Mouse (Mus musculus): ENCODE measurements around the gene Myo1e. TPM values are rescaled to one million over a fixed set of nuclear protein-coding genes. Genes with fewer than 3 reads are reported as not detected.

Myo1e gene
- polyA plus RNA-seq, 1 experiment from 2014 or later = 27.5 TPM

DNA sequence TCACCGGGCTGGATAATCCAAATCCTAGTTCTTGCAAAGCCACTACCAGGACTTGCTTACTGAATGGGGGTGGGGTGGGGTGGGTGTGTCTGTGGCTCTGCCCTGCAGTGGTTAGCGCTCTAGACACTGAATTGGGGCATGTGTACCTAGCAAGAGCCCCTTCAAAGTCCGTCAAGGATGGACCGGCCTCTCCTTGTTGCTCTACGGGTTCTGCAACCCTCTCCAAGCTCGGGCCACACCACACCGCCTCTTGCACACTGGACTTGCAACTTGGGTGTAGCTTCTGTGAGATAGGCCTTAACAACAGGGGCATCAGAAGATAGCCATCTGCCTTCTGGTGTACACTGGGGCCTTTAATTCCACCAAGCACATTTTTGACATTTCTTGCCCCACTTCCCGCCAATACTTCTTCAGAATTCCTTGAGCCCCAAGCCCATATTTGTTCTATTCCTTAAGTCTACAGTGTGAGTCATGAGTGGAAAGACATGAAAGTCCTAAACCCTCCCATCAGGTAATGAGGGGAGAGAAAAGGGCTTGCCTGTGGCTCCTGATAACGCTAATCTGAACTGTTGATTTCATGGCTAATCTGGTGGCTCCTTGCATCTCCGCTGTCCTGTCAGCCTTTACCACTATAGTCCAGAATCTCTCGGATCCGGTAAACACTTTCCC is 67.9 kb downstream of the Myo1e start:
- Histone ChIP-seq H3K4me1 (peaks cover 2% of the 10 kb centered on the region), H3K27me3 (no peaks in the 10 kb centered on the region), H3K9me3 (no peaks in the 10 kb centered on the region), H3K27ac (peak overlapping the region; percentile 38; the same call in 1 of the 2 replicates), H3K9ac (no peak overlapping the region), H3K4me3 (no peak overlapping the region), H3K36me3 (no peaks in the 10 kb centered on the region), H3K4me2 (no peak overlapping the region)
- no peak for ATAC-seq (ENCODE audit: insufficient number of reproducible peaks, low FRiP score, low TSS enrichment, low read depth)
- WGBS = 84% methylated on average over 12 of the region's 12 CpGs

DNA sequence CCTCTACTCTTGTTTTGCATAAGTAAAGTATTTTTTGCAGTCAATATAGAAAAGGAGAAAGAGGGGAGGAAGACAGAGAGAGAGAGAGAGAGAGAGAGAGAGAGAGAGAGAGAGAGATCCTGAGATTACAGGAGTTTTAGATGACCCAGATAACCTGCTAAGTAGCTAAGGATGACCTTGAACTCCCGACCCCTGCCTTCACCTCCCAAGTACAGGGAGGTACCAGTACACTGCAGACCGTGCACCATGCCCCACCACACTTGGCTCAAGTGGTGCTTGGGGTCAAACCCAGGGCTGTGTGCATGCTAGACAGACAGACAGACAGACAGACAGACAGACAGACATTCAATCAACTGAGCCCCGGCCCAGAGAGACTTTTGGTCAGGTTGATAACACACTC is 69.9 kb downstream of the Myo1e start:
- Histone ChIP-seq H3K4me2 (no peak overlapping the region), H3K27me3 (no peaks in the 10 kb centered on the region), H3K4me1 (peaks cover 2% of the 10 kb centered on the region), H3K9ac (no peak overlapping the region), H3K27ac (no peak overlapping the region), H3K9me3 (no peaks in the 10 kb centered on the region), H3K36me3 (no peaks in the 10 kb centered on the region), H3K4me3 (no peak overlapping the region)
- WGBS = 88% methylated on average over 3 of the region's 3 CpGs
- no peak for ATAC-seq (ENCODE audit: insufficient number of reproducible peaks, low FRiP score, low TSS enrichment, low read depth)

- peaks cover 2% of the 10 kb centered on the region for H3K4me1 ChIP-seq
- no peak overlapping the region for H3K9ac ChIP-seq
- H3K4me3 ChIP-seq = no peak overlapping the region
- H3K9me3 ChIP-seq = no peaks in the 10 kb centered on the region
- no peaks in the 10 kb centered on the region for H3K36me3 ChIP-seq
- 86% methylated on average over 11 of the region's 11 CpGs for WGBS
- no peaks in the 10 kb centered on the region for H3K27me3 ChIP-seq
- ATAC-seq (ENCODE audit: insufficient number of reproducible peaks, low FRiP score, low TSS enrichment, low read depth) = no peak
- no peak overlapping the region for H3K27ac ChIP-seq
- H3K4me2 ChIP-seq = no peak overlapping the region
Observed at GRCm38 (mm10) chr9:70277529-70277982, 70.4 kb downstream of the Myo1e start.

- Histone ChIP-seq H3K4me3 (no peak overlapping the region), H3K4me2 (no peak overlapping the region), H3K4me1 (peaks cover 2% of the 10 kb centered on the region; the same call in 1 of the 2 replicates), H3K9ac (no peak overlapping the region), H3K9me3 (no peaks in the 10 kb centered on the region), H3K36me3 (0 out of 2 replicates have a peak, but pooled peaks cover 3% of the 10 kb centered on the region), H3K27me3 (no peaks in the 10 kb centered on the region), H3K27ac (no peak overlapping the region)
- peak; percentile 52; the same call in 1 of the 2 replicates for ATAC-seq (ENCODE audit: insufficient number of reproducible peaks, low FRiP score, low TSS enrichment, low read depth)
- WGBS = 85% methylated on average over 8 of the region's 8 CpGs
Observed at GRCm38 (mm10) chr9:70281407-70281806, 74.3 kb downstream of the Myo1e start.

DNA sequence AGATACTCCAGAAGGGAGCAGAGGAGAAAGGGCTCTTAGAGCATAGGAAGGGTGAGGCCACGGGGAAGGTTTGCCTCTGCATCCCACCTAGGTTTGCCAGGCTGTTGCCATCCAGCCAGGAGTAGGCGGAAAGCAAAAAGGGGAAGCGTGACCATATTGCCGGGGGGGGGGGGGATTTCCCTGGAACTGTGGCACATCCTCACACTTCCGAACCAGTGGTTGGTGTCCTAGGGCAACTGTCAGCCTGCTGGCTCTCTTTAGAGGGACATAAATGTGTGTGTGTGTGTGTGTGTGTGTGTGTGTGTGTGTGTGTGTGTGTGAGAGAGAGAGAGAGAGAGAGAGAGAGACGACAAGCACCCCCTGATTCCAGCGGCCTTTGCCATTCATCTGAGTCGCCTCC is 75.0 kb downstream of the Myo1e start:
- no peaks in the 10 kb centered on the region for H3K9me3 ChIP-seq
- H3K4me1 ChIP-seq = peaks cover 2% of the 10 kb centered on the region; the same call in 1 of the 2 replicates
- no peak overlapping the region for H3K4me2 ChIP-seq
- H3K9ac ChIP-seq = no peak overlapping the region
- H3K4me3 ChIP-seq = no peak overlapping the region
- no peak for ATAC-seq (ENCODE audit: insufficient number of reproducible peaks, low FRiP score, low TSS enrichment, low read depth)
- WGBS = 79% methylated on average over 8 of the region's 8 CpGs
- H3K27ac ChIP-seq = no peak overlapping the region
- no peaks in the 10 kb centered on the region for H3K27me3 ChIP-seq
- 0 out of 2 replicates have a peak, but pooled peaks cover 3% of the 10 kb centered on the region for H3K36me3 ChIP-seq

DNA sequence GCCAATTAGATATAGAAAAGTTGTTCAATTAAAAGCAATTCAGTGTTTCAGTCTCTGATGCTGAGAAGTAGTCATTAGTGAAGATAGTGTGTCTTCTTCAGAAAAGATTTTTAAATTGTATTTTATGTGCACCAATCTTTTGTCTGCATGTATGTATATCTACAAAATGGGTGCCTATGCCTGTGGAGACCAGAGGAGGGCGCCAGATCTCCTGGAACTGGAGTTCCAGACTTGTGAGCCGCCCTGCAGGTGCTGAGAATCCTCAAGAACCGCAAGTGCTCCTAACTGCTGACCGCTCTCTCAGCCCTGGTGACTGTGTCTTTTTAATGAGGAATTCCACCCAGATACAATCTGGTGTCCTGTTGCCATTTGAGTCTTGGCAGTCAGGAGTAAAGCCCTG is 76.0 kb downstream of the Myo1e start:
- H3K4me1 ChIP-seq = peaks cover 2% of the 10 kb centered on the region; the same call in 1 of the 2 replicates
- H3K36me3 ChIP-seq = 0 out of 2 replicates have a peak, but pooled peaks cover 3% of the 10 kb centered on the region
- 80% methylated on average over 4 of the region's 4 CpGs for WGBS
- no peak overlapping the region for H3K9ac ChIP-seq
- no peak overlapping the region for H3K4me3 ChIP-seq
- ATAC-seq (ENCODE audit: insufficient number of reproducible peaks, low FRiP score, low TSS enrichment, low read depth) = no peak
- H3K4me2 ChIP-seq = no peak overlapping the region
- H3K9me3 ChIP-seq = no peaks in the 10 kb centered on the region
- H3K27ac ChIP-seq = no peak overlapping the region
- no peaks in the 10 kb centered on the region for H3K27me3 ChIP-seq

DNA sequence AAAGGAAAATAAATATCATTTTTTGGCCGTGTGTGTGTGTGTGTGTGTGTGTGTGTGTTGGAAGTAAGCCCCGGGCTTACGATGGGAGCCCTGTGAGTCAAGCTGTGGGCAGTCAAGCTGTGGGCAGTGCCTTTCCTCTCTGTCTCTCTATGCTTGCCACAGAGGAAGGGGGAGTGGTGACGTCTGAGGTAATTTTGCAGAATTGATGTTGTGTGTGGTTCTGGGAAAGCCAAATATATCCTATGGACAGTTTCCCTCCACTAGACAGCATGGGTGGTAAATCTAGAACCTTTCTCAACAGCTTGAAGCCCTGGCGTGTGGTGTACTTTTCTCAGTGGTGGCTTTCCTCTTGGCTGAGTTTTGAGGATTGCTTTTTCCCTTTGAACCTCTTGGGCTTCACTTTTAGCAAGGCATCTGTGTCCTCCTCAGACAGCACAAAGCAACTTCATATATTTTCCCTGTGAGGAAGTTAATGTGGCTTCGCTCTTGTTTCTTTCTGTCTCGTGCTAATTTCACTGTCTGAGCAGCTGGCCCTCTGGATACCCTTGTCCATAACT is 77.5 kb downstream of the Myo1e start:
- 70% methylated on average over 7 of the region's 7 CpGs for WGBS
- Histone ChIP-seq H3K36me3 (0 out of 2 replicates have a peak, but pooled peaks cover 6% of the 10 kb centered on the region), H3K9me3 (no peaks in the 10 kb centered on the region), H3K27me3 (no peaks in the 10 kb centered on the region), H3K4me3 (no peak overlapping the region), H3K4me1 (peaks cover 2% of the 10 kb centered on the region; the same call in 1 of the 2 replicates), H3K4me2 (no peak overlapping the region), H3K27ac (no peak overlapping the region), H3K9ac (no peak overlapping the region)
- ATAC-seq (ENCODE audit: insufficient number of reproducible peaks, low FRiP score, low TSS enrichment, low read depth) = no peak

DNA sequence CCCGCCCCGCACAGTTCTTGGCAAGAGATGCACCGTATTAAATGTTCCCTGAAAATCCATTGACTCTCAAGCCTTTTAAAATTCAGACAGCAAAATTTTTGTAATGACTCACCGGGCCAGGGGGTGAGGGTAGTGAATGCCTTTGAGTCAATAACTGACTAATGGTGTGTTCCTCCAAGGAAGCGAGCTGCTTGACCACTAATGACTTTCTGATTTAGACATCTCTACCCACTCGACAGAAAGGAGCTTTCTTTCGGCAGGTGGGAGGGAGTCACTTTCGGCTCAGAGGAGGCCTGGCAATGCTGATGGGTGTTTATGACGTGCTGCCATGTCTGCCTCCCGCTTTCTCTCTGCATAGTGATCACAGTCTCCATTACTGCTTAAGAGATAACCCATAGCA is 83.6 kb downstream of the Myo1e start:
- Histone ChIP-seq H3K36me3 (0 out of 2 replicates have a peak, but pooled peaks cover 3% of the 10 kb centered on the region), H3K4me1 (peaks cover 2% of the 10 kb centered on the region; the same call in 1 of the 2 replicates), H3K4me2 (no peak overlapping the region), H3K9me3 (no peaks in the 10 kb centered on the region), H3K27me3 (no peaks in the 10 kb centered on the region), H3K4me3 (no peak overlapping the region), H3K9ac (no peak overlapping the region), H3K27ac (no peak overlapping the region)
- no peak for ATAC-seq (ENCODE audit: insufficient number of reproducible peaks, low FRiP score, low TSS enrichment, low read depth)
- WGBS = 60% methylated on average over 10 of the region's 10 CpGs

- H3K9ac ChIP-seq = no peak overlapping the region
- H3K4me2 ChIP-seq = no peak overlapping the region
- H3K4me3 ChIP-seq = no peak overlapping the region
- H3K4me1 ChIP-seq = no peaks in the 10 kb centered on the region
- 25% methylated on average over 2 of the region's 2 CpGs for WGBS
- no peak for ATAC-seq (ENCODE audit: insufficient number of reproducible peaks, low FRiP score, low TSS enrichment, low read depth)
- peaks cover 22% of the 10 kb centered on the region; the same call in 1 of the 2 replicates for H3K36me3 ChIP-seq
- no peak overlapping the region for H3K27ac ChIP-seq
- H3K27me3 ChIP-seq = no peaks in the 10 kb centered on the region
- H3K9me3 ChIP-seq = no peaks in the 10 kb centered on the region
Observed at GRCm38 (mm10) chr9:70296916-70297315, 89.8 kb downstream of the Myo1e start.

GRCm38 (mm10) chr9:70298221-70298620 is 91.1 kb downstream of the Myo1e start:
- 77% methylated on average over 7 of the region's 7 CpGs for WGBS

GRCm38 (mm10) chr9:70300705-70301104 is 93.6 kb downstream of the Myo1e start:
- H3K27me3 ChIP-seq = no peaks in the 10 kb centered on the region
- WGBS = 91% methylated on average over 5 of the region's 5 CpGs
- H3K4me3 ChIP-seq = no peak overlapping the region
- H3K36me3 ChIP-seq = peaks cover 35% of the 10 kb centered on the region
- H3K4me1 ChIP-seq = no peaks in the 10 kb centered on the region
- no peak overlapping the region for H3K4me2 ChIP-seq
- peak overlapping the region; percentile 48 for H3K27ac ChIP-seq
- H3K9ac ChIP-seq = no peak overlapping the region
- no peaks in the 10 kb centered on the region for H3K9me3 ChIP-seq
- no peak for ATAC-seq (ENCODE audit: insufficient number of reproducible peaks, low FRiP score, low TSS enrichment, low read depth)

More at GRCm38 (mm10) chr9:70298221-70298620, 91.1 kb downstream of the Myo1e start:
- Histone ChIP-seq H3K9ac (no peak overlapping the region), H3K27ac (no peak overlapping the region), H3K27me3 (no peaks in the 10 kb centered on the region), H3K4me2 (no peak overlapping the region), H3K4me1 (no peaks in the 10 kb centered on the region), H3K36me3 (peaks cover 31% of the 10 kb centered on the region), H3K9me3 (no peaks in the 10 kb centered on the region), H3K4me3 (no peak overlapping the region)
- no peak for ATAC-seq (ENCODE audit: insufficient number of reproducible peaks, low FRiP score, low TSS enrichment, low read depth)

- peak overlapping the region; percentile 66 for H3K27ac ChIP-seq
- no peaks in the 10 kb centered on the region for H3K4me1 ChIP-seq
- no peak overlapping the region for H3K9ac ChIP-seq
- H3K27me3 ChIP-seq = no peaks in the 10 kb centered on the region
- peaks cover 35% of the 10 kb centered on the region for H3K36me3 ChIP-seq
- ATAC-seq (ENCODE audit: insufficient number of reproducible peaks, low FRiP score, low TSS enrichment, low read depth) = no peak
- no peak overlapping the region for H3K4me2 ChIP-seq
- no peaks in the 10 kb centered on the region for H3K9me3 ChIP-seq
- no peak overlapping the region for H3K4me3 ChIP-seq
- 79% methylated on average over 6 of the region's 6 CpGs for WGBS
Observed at GRCm38 (mm10) chr9:70301598-70301997, 94.4 kb downstream of the Myo1e start.

All from limb, embryonic 15.5 days (tissue).